Mouse (Mus musculus) retina, postnatal 7 days (tissue): ENCODE results near the gene Hadh.

ENCODE experiments used
- DNase-seq: peaks from one replicate; pipeline ENCODE4 v3.0.0-alpha.2; 2012; ENCODE audit warnings: low read depth, low spot score

The Hadh gene

DNA sequence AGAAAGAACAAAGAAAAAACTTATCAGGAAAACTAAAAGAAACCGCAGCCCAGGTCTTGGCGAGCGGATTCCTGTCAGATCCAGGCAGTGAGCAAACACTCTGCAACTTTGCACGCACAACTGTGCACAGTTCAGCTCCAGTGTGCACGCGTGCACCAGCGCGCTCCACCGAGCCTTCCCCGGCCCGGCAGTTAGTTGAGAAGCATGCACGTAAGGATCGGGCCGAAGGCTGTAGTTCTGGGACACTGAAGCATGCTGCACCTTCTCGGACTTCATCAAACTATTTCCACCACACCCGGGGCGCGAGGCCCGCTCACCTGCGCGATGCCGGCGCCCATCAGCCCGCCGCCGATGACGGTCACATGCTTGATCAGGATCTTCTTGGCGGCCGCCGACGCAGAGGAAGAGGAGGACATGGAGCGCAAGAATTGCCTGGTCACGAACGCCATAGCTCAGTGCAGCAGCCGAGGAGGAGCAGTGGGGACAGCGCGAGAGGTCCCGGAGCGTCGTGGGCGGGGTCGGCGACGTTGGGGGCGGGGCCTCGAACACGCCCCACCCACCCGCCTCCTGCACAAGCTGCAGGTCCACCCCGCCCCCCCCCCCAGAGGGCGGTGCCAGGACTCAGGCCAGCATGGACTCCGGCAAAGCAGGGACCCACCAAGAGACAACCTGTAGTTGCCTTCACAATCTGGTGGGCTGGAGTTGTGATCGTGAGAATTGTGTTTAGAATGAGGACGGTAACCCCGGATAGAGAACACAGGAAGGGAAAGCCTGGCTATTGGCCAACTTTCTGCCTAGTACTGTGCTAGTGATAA lies at the start of gene Hadh:
Gene Hadh, minus strand, starts transcription at position 543 of the 815 bp plus-strand sequence.
- DNase-seq = peak; percentile 67

DNA sequence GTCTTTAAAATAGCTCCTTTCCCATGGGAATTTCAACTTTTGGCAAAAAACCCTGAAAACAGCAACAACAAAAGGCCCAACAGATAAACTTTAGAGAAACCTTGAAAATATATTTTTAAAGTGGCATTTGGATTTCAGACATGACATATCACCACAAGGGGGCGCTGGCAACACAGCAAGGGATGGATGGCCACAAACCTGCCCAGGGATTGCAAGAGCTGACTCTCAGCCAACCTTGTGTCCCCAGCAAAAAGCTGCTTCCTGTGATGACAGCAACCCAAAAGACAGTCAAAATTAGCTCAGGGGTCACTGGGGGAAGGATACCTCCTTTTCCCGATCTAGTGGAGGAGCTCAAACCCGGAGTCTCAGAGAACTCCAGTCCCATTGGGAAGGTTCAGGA lies 48.3 kb upstream of the Hadh start:
- DNase-seq = peak; percentile 66

DNA sequence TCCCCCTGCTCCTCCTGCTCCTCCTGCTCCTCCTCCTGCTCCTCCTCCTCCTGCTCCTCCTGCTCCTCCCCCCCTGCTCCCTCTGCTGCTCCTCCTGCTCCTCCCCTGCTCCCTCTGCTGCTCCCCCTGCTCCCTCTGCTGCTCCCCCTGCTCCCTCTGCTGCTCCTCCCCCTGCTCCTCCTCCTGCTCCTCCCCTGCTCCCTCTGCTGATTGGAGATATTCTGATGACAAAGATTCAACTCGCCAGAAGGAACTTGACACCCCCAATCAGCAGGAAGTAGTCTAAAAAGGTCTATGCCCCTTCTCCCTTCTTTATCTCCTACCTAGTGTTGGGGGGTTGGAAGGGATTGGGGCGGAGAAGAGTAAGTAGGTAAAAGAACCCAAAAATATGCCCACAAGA lies 46.3 kb upstream of the Hadh start:
- no peak for DNase-seq

DNA sequence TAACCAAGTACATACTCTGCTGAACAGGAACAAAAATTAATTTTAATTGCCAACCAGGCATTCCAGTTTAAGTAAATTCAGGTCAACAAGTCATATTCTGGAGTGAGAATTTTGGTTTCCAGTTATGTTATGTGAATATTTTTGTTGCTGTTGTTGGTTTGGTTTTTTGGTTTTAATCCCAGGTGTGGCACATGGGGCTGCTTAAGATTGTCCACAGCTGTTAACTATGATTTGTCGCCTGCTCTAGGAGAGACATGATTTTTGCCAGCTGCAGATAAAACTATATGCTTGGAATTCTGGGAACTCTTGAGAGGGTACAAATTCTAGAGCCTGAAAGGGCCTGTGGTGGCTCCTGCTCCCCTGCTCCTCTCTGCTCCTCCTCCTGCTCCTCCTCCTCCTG lies 45.2 kb upstream of the Hadh start:
- no peak for DNase-seq

DNA sequence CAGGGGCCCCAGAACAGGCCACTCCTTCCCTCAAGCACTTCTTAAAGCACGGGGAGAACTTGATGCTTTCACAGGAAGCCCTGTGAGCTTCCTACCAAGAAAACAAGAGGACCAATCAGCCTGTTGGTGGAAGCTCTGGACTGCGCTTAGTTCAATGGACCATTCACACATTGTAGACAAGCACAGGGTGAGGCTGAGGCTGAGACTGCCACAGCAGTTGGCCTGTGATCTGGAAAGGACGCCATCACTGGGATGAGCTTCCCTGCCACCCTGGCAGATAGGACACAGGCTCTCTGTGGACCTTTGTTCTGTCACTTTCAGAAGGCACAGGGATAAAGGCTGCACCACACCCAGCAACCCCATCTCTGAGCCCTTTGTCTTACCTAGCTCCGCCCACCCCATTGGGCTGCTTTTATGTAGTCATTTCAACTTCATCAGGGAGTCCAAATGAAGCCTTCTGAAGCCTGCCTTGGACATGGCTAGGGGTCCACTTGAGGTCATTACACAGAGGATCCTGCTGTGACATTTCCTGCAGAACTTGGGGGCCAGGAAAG lies 44.1 kb upstream of the Hadh start:
- DNase-seq = no peak

DNA sequence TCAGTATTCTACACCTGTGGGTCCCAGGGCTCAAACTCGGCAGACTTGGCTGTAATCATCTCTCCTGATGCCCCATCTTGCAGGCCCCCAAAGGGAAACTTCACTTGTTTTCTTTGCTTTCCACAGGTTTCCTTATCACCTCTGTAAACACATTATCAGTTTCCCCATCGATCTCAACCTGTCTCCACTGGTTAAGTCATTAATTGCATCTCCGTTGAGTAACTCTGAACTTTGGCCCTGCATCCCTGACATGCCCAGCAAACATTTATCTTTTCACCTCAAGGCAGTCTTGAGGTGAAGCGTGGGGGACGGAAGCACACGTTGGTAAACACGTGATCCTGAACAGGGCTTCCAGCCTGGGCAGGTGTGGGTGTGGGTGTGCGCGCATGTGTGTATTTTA lies 40.4 kb upstream of the Hadh start:
- DNase-seq = no peak

DNA sequence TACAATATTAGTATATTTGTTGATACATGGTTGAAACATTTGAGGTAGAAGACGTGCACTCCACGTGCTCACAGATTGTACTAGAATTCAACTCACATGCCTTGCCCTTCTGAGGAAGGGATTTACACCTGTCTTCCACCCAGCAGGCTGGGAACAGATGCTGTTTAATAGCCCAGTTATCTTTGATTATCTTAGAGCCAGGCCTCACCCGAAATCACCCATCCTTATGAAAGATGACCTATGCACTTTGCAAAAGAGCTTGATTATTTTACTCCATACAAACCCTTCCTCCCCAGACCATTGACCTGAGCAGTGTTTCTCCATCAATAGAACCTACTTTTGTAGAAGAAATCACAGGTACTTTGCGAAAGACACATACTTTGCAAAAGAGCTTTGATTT lies 38.7 kb upstream of the Hadh start:
- no peak for DNase-seq

DNA sequence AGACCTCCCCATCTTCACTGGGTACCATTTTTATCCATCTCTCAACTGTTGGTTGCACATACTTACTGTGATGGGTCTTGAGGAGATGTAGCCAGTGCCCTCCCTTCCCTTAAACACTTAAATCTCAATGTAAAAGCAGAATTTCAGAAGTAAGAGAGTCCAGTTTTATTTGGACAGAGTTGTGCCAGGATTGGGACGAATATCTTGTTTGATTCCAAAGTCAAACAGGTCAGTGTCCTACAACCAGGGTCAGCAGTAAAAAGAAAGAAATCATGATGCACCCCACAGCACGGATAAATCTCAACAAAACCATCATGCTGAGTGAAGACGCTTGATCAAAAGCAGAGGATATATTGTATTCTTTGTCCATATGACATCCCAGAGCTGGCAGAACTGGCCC lies 35.9 kb upstream of the Hadh start:
- no peak for DNase-seq

DNA sequence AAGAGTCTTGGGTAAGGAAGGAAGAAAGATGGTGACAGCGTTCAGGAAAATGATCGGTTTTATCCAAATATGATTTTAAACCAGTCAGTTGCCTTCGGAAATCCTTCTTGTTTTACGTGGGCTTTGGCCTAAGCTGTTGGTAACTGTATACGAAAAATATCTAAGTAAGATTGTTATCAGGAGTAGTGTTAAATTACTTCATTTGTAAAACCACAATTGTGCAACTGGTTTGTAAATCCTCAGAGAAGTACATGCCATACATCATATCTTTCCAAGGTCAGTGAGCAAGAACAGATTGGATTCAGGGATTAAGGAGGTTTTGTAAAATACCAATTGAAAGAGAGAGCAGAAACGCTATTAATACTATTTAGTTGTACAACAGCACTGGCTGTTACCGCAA lies 34.4 kb upstream of the Hadh start:
- no peak for DNase-seq

DNA sequence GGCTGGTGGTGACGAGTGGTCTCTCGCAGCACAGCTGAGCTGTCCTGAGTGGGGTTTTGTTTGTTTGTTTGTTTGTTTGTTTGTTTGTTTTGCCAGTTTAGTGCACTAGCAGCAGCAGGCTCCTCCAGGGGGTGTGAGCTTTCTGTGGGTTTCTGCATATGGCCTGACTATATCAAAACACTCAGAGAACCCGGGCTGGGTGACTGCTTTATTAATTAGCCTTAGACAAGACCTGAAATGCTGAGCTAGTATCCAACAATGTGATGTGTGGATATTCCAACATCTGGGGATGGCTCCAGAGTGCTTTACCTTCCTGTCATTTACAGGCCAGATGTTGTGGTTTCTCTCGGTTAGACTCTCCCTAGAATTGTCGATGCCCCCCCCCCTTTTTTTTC lies 31.4 kb upstream of the Hadh start:
- no peak for DNase-seq

DNA sequence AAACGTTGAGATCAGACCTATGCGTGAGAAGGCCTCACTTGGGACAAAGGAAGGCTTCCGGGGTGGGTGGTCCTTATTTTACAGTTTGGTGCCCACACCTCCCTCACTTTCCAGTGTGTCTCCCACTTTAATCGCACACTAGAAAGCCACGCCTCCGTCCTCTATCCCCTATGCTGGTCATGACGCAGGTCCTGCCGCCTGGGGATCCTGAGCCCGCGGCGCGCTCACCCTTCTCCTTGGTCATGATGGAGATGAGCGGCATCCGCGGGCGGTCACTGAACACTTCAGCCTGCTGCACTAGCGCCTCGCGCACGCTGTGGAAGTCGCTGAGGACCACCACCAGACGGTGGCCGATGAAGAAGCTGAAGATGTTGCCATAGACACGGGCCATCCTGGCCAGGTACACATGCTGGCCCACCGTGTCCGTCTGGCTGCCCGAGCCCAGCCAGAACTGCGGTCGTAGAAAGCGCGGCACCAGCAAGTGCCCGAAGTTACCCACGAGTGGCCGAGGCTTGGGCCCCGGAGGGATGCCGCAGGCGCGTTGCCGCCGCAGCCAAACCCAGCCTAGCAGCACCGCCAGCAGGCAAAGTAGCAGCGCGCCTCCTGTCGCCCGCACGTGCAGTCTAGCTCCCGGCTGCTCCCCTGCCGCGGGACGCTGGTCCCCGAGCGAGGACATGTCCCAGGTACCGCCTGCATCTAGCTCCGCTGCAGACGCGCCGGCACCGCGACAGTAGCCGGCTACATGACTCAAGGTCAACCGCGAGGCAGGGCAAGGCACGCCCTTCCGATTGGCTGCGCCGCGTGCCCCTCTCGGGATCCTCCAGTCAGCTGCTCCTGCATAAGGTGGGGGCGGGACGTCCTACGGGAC lies 30.8 kb upstream of the Hadh start, which contains the start of gene Cyp2u1:
Gene Cyp2u1, minus strand, starts transcription at position 776 of the 868 bp plus-strand sequence.
- DNase-seq = peak; percentile 72

DNA sequence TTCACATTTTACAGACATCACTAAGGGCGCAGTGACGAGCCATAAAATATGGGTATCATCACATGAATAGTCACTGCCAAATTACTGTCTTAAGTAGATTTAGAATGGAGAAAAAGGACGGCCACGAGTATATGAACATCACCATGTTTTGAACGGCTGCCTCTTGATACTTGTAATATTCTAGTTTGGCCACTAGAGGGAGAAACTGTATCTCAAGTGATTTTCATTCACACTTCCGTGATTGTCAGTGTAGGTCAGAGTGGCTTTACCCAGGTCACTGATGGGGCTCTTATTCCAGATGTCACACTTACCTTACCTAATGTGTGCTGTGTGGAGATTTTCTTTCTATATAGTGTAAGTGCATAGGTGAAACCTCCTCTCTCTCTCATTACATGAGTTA lies 28.0 kb upstream of the Hadh start:
- peak; percentile 45 for DNase-seq

DNA sequence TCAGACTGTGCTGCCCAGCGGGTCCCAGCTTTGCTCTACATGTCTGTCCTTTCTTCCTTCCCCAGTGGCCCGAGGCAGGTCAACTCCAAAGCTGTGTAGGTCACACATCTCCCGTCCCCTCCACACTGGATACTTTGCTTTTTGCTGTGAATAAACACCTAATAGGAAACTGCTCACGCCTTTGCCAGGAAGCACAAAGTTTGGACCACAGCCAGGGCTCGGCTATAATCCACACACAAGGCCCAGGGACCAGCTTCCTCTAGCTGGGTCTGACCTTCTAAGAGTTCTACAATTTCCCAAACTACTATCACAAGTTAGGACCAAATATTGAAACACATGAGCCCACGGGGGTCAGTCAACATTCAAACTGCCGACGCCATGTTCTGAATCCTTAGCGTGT lies 27.2 kb upstream of the Hadh start:
- DNase-seq = no peak

DNA sequence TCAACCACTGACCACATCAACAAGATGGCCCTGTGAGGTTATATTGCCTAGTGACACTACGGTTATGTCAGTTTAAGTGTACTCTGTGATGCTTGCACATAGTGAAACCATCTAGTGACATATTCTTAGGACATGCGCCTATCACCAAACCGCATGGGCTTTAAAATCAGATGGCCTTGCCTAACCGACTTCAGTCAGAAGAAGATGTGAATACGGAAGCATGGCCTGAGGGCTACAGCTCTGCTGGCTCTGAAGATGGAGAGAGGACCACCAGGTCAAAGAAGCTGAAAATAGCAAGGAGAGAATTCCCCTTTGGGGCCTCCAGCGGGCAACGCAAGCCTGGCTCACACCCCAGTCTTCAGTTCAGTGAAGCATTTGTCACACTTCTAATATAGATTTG lies 25.0 kb upstream of the Hadh start:
- no peak for DNase-seq

DNA sequence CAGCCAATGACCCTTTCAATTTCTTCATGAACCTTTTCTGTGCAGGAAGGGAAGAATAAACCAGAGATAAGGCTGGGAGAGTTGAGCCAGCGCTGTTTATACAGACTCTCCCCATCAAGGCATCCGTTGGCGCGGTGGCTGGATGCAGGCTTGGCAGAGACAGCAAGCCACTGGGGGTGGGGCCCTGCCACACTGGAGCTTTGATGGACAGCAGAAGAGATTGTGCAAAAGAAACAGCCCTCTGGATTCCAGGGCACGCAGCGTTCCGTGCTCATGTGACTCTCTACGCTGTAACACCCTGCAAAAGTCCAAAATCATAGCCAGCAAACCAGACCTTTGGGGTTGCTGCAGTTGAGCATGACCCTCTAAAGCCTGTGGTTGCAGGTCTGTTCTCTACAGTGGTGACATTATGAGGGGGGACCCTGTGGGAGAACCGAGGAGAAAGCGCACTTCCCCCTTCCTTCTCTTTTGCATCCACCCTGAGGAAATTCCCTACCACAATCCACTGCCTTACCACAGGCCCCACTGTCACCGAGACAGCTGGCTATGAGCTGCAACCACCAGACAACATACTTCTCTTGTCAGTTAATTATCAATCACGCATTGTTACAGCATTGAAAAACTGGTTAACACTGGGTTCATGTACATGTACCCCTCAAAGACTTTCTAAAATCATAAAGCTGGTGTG lies 23.8 kb upstream of the Hadh start:
- DNase-seq = no peak

DNA sequence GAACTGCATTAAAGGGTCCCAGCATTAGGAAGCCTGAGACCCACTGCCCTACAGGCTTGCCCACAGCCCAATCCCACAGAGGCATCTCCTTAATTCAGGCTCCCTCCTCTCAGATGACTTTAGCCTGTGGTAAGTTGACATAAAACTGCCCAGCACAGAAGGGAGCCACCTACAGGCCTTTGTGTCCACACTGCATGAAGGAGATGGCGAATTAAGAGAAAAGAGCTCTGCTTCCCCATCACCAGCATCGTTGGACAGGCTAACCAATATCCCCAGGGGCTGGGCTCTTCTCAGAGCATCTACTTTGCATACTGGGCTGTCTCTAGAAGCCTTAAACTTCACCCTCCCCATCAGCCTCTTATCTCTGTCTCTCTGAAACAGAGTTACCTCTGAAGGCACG lies 22.6 kb upstream of the Hadh start:
- no peak for DNase-seq

DNA sequence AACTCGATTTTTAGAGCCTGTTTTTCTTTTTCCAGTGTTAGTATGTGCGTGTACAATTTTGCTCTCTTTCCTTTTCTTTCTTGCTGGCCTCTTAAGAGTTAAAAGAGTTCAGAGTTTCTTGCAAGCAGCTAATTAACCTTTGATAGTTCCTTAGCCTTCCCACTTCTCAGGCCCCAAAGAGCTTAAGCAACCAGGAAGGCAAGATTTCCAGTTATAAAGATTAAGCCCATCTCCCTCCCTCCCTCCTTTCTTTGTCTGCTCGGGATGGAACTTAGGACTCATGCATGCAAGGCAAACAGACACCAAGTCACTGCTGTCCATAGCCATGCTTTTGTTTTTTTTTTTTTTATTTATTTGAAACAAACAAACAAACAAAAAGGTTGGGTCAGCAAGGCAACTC lies 21.1 kb upstream of the Hadh start:
- no peak for DNase-seq

DNA sequence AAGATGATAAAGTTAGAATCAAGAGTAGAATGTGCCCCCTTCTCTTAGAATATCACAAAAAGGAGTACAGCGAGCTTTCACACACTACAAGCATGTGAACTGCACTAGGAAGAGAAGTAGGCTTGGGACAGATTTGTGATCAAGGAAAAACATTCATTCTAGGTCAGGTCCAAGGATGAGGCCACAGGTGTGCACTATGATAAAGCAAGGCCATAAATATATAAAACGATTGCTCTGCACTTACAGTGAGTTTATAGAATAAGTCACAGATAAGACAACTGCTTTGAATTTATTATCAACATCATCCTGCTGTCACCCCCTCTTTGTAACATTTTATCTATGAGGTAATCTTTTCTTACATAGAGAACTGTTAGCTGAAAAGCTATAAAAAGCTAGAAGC lies 20.4 kb upstream of the Hadh start:
- DNase-seq = no peak

DNA sequence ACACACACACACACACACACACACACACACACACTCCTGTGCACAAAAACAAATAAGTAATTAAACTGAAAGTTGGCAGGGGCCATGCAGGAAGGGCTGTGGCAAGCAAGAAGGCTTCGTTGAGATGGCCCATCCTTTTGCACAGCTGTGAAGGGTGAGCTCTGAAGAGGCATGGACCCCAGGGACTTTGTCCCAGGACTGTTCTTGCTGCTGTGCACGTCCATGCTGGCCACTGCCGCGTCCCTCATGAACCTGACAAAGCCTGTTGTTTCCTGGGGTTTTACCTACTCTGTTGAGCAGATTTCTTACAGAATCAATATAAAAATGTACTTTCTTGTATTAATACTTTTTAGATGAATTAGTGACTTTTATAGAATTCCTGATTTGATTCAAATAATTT lies 20.0 kb upstream of the Hadh start:
- no peak for DNase-seq

DNA sequence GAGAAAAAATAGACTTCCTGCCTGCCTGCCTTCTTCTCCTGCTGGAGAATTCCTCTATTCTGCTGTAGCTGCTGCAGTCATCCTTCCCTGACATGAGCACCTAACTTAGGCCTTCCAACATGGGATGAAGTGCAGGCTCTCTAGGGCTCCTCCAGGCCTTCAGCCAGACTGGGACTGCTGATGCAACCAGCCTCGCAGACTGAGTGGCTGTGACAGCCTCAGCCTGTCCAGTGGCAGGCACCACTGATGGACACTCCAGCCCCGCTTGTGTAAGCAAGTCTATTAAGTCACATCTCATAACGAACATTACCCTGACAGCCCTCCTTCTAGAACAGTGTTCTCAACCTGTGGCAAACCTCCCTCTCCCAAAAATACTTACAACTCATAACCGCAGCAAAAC lies 2.2 kb upstream of the Hadh start:
- DNase-seq = no peak

DNA sequence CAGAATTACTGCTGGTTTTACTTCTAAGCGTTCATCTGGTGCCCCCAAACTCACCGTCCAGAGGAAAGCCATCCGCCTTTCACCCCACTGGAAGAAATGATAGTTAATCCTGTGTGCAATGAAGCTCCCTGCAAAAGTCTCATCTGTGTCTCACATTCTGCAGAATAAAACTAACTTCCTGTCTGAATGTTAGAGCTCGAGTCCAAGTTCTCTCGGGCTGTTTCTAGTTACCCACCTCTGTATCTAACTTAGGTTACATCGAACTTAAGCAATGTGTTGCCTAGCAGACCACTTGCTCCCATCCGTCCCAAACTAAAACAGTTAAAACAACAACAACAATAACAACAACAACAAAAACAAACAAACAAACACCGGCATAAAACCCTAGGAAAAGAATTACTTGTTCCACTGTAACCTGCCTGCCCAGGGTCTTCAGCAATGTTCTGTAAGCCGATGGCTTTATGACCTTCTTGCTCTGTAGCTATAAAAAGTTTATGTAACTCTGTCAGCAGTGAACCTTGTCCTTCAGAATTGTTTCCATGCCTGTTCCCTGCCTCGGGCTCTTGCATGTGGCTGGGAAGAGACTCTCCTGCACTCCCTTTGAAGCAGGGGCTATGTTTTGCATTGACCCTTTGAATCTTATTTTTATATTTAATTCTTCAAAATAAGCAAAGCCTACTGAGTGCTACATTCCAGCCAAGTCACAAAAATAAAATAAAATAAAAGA lies 636 bp upstream of the Hadh start:
- no peak for DNase-seq
